Mouse (Mus musculus) right cerebral cortex, postnatal 36 days (tissue): ENCODE data around the gene Mdc1.

Experiments used
- DNase-seq, 2 experiments: peaks; one replicate each; pipeline ENCODE4 v3.0.0; 2022; ENCODE audit warnings: low spot score in 2 of 2, mixed read lengths in 1 of 2

Mdc1 gene

GRCm38 (mm10) chr17:35841076-35841950, at the start of gene Mdc1:
Mdc1 (plus strand) TSS chr17:35841515.
- peak; percentile 99 to 100 for DNase-seq

GRCm38 (mm10) chr17:35792837-35793236, 48.5 kb upstream of the Mdc1 start:
- DNase-seq, result no peak

GRCm38 (mm10) chr17:35795099-35795498, 46.2 kb upstream of the Mdc1 start:
- no peak for DNase-seq

GRCm38 (mm10) chr17:35795656-35796055, 45.7 kb upstream of the Mdc1 start:
- DNase-seq, result no peak

GRCm38 (mm10) chr17:35796835-35797234, 44.5 kb upstream of the Mdc1 start:
- no peak for DNase-seq

GRCm38 (mm10) chr17:35800905-35801304, 40.4 kb upstream of the Mdc1 start:
- DNase-seq, result no peak

- DNase-seq, result no peak
Observed at GRCm38 (mm10) chr17:35803020-35803419, 38.3 kb upstream of the Mdc1 start.

GRCm38 (mm10) chr17:35803858-35804399, 37.4 kb upstream of the Mdc1 start:
- no peak for DNase-seq

- no peak for DNase-seq
Observed at GRCm38 (mm10) chr17:35808073-35808472, 33.2 kb upstream of the Mdc1 start.

- no peak for DNase-seq
Observed at GRCm38 (mm10) chr17:35809395-35809794, 31.9 kb upstream of the Mdc1 start.

GRCm38 (mm10) chr17:35810900-35811648, 30.2 kb upstream of the Mdc1 start:
- no peak for DNase-seq

GRCm38 (mm10) chr17:35812307-35812706, 29.0 kb upstream of the Mdc1 start:
- DNase-seq, result no peak

GRCm38 (mm10) chr17:35812736-35813135, 28.6 kb upstream of the Mdc1 start:
- DNase-seq, result no peak

- no peak for DNase-seq
Observed at GRCm38 (mm10) chr17:35813245-35813647, 28.1 kb upstream of the Mdc1 start.

GRCm38 (mm10) chr17:35813653-35814052, 27.7 kb upstream of the Mdc1 start:
- DNase-seq, result no peak

- no peak for DNase-seq
Observed at GRCm38 (mm10) chr17:35814678-35815077, 26.6 kb upstream of the Mdc1 start.

- DNase-seq, result no peak
Observed at GRCm38 (mm10) chr17:35815836-35816235, 25.5 kb upstream of the Mdc1 start.

GRCm38 (mm10) chr17:35816686-35817085, 24.6 kb upstream of the Mdc1 start:
- no peak for DNase-seq

GRCm38 (mm10) chr17:35817226-35817625, 24.1 kb upstream of the Mdc1 start:
- no peak for DNase-seq

- DNase-seq, result no peak
Observed at GRCm38 (mm10) chr17:35820111-35820510, 21.2 kb upstream of the Mdc1 start.

GRCm38 (mm10) chr17:35821439-35822430, 19.6 kb upstream of the Mdc1 start, which contains the start of gene Ier3:
Ier3 (plus strand) TSS chr17:35821684.
- DNase-seq, result peak; percentile 43 to 51
